Mouse (Mus musculus) myocyte (in vitro differentiated cells): ENCODE results near the gene Usp46. TPM values are rescaled to one million over a fixed set of nuclear protein-coding genes. Genes with fewer than 3 reads are reported as not detected.

Source experiments
- H3K27me3 ChIP-seq: one replicate; pipeline ENCODE4 v1.6.1; 2011; ENCODE audit not compliant: control insufficient read depth, insufficient read depth, insufficient read length
- H3K36me3 ChIP-seq: one replicate; pipeline ENCODE4 v1.6.1; 2011; ENCODE audit not compliant: control insufficient read depth, insufficient read depth
- H3K4me2 ChIP-seq: one replicate; pipeline ENCODE4 v1.6.1; 2011; ENCODE audit warnings: low read depth, control low read depth
- H3K4me3 ChIP-seq: one replicate; pipeline ENCODE4 v1.5.1; 2011; ENCODE audit warnings: mild to moderate bottlenecking, control low read depth, moderate library complexity
- H3K79me2 ChIP-seq: one replicate; pipeline ENCODE4 v1.6.1; 2011; ENCODE audit not compliant: control insufficient read depth, insufficient read depth
- H3ac ChIP-seq: one replicate; pipeline ENCODE4 v1.6.1; 2011; ENCODE audit not compliant: control insufficient read depth, insufficient read length
- CEBPB ChIP-seq: IDR thresholded peaks from 2 replicates; pipeline ENCODE4 v1.6.1; 2011; ENCODE audit warnings: mild to moderate bottlenecking, moderate library complexity; ENCODE audit not compliant: poor library complexity, insufficient read depth, severe bottlenecking
- E2F4 ChIP-seq: IDR thresholded peaks from one replicate; pipeline ENCODE4 v1.6.1; 2011; ENCODE audit warnings: mild to moderate bottlenecking, control low read depth, moderate library complexity; ENCODE audit not compliant: insufficient read depth
- MAX ChIP-seq: IDR thresholded peaks from one replicate; pipeline ENCODE4 v1.6.1; 2011; ENCODE audit warnings: low read depth, mild to moderate bottlenecking, control low read depth
- MYOD1 ChIP-seq, 3 experiments: IDR thresholded peaks; one replicate each; pipeline ENCODE4 v1.6.1; 2011; ENCODE audit warnings: control low read depth in 2 of 3, low read depth in 2 of 3, mild to moderate bottlenecking in 2 of 3, moderate library complexity in 1 of 3; ENCODE audit not compliant: insufficient read length in 2 of 3, control insufficient read depth in 1 of 3
- MYOG ChIP-seq, 3 experiments: IDR thresholded peaks; one replicate each; pipeline ENCODE4 v1.6.1; 2011; ENCODE audit warnings: control low read depth in 2 of 3, low read depth in 2 of 3, mild to moderate bottlenecking in 2 of 3; ENCODE audit not compliant: insufficient read length in 2 of 3, control insufficient read depth in 1 of 3, insufficient read depth in 1 of 3
- POLR2A ChIP-seq: IDR thresholded peaks from one replicate; pipeline ENCODE4 v1.6.1; 2011; ENCODE audit warnings: low read depth, mild to moderate bottlenecking, control low read depth, moderate library complexity; ENCODE audit not compliant: insufficient read length
- POLR2AphosphoS2 ChIP-seq: IDR thresholded peaks from one replicate; pipeline ENCODE4 v1.6.1; 2011; ENCODE audit warnings: low read depth, control low read depth; ENCODE audit not compliant: insufficient read length
- REST ChIP-seq: IDR thresholded peaks from one replicate; pipeline ENCODE4 v1.6.1; 2011; ENCODE audit warnings: mild to moderate bottlenecking, control low read depth, moderate library complexity; ENCODE audit not compliant: insufficient read depth, insufficient read length
- SRF ChIP-seq: IDR thresholded peaks from one replicate; pipeline ENCODE4 v1.6.1; 2011; ENCODE audit warnings: low read depth; ENCODE audit not compliant: control insufficient read depth, insufficient read length
- TCF12 ChIP-seq: IDR thresholded peaks from one replicate; pipeline ENCODE4 v1.6.1; 2011; ENCODE audit warnings: mild to moderate bottlenecking, control low read depth; ENCODE audit not compliant: poor library complexity, insufficient read depth, severe bottlenecking
- TCF3 ChIP-seq: IDR thresholded peaks from one replicate; pipeline ENCODE4 v1.6.1; 2011; ENCODE audit warnings: low read depth, control low read depth; ENCODE audit not compliant: insufficient read length
- USF1 ChIP-seq: IDR thresholded peaks from one replicate; pipeline ENCODE4 v1.6.1; 2011; ENCODE audit warnings: low read depth, mild to moderate bottlenecking, control low read depth, moderate library complexity
- polyA plus RNA-seq: library from polyadenylated mRNA; unstranded; fragments of >200 nt; fragmentation: generic; extraction: Trizol; gene quantifications from one replicate; pipeline ENCODE4 v1.2.1, GENCODE M21; 2012; ENCODE audit warnings: missing spikeins

Gene Usp46
- polyA plus RNA-seq, 1 experiment: 6.1 TPM

- peaks cover 7% of the 10 kb centered on the region for H3K36me3 ChIP-seq
- no peak for TF ChIP-seq E2F4
- TF ChIP-seq POLR2A: no peak
- TF ChIP-seq MYOG (IDR thresholded peaks at IDR 0.05; ENCODE audit: control insufficient read depth in 1 of 3, insufficient read depth in 1 of 3, insufficient read length in 2 of 3, low read depth in 2 of 3): no peak
- TF ChIP-seq POLR2AphosphoS2: no peak
- TF ChIP-seq MYOD1 (IDR thresholded peaks at IDR 0.05; ENCODE audit: control insufficient read depth in 1 of 3, insufficient read length in 2 of 3, low read depth in 2 of 3): no peak
- no peak for TF ChIP-seq USF1
- TF ChIP-seq REST: no peak
- no peak for TF ChIP-seq SRF
- no peak for TF ChIP-seq MAX
- TF ChIP-seq CEBPB: no peak
- no peak for TF ChIP-seq TCF3
Measured at GRCm38 (mm10) chr5:74005936-74006335, 62.3 kb downstream of the Usp46 start.

GRCm38 (mm10) chr5:74001743-74002142, 66.5 kb downstream of the Usp46 start:
- Histone ChIP-seq H3K27me3 (no peaks in the 10 kb centered on the region), H3ac (no peak overlapping the region), H3K36me3 (peaks cover 3% of the 10 kb centered on the region), H3K4me3 (no peak overlapping the region), H3K4me2 (no peak overlapping the region), H3K79me2 (no peaks in the 10 kb centered on the region)
- no peak for TF ChIP-seq SRF
- no peak for TF ChIP-seq MYOG (IDR thresholded peaks at IDR 0.05; ENCODE audit: control insufficient read depth in 1 of 3, insufficient read depth in 1 of 3, insufficient read length in 2 of 3, low read depth in 2 of 3)
- TF ChIP-seq TCF12: no peak
- no peak for TF ChIP-seq REST

More at GRCm38 (mm10) chr5:74005936-74006335, 62.3 kb downstream of the Usp46 start:
- Histone ChIP-seq H3K4me2 (no peak overlapping the region), H3K4me3 (no peak overlapping the region), H3ac (no peak overlapping the region), H3K27me3 (no peaks in the 10 kb centered on the region), H3K79me2 (no peaks in the 10 kb centered on the region)

GRCm38 (mm10) chr5:73998966-73999365, 69.3 kb downstream of the Usp46 start:
- no peaks in the 10 kb centered on the region for H3K79me2 ChIP-seq
- TF ChIP-seq E2F4 (no peak), MYOD1 (IDR thresholded peaks at IDR 0.05; ENCODE audit: control insufficient read depth in 1 of 3, insufficient read length in 2 of 3, low read depth in 2 of 3) (no peak), POLR2AphosphoS2 (no peak), TCF3 (no peak), MYOG (IDR thresholded peaks at IDR 0.05; ENCODE audit: control insufficient read depth in 1 of 3, insufficient read depth in 1 of 3, insufficient read length in 2 of 3, low read depth in 2 of 3) (no peak), TCF12 (no peak), SRF (no peak), MAX (no peak), POLR2A (no peak), USF1 (no peak), REST (no peak), CEBPB (no peak)
- no peaks in the 10 kb centered on the region for H3K27me3 ChIP-seq
- no peak overlapping the region for H3K4me3 ChIP-seq
- peaks cover 3% of the 10 kb centered on the region for H3K36me3 ChIP-seq
- H3K4me2 ChIP-seq: no peak overlapping the region
- no peak overlapping the region for H3ac ChIP-seq

GRCm38 (mm10) chr5:73994850-73995249, 73.4 kb downstream of the Usp46 start:
- no peaks in the 10 kb centered on the region for H3K27me3 ChIP-seq
- no peak overlapping the region for H3ac ChIP-seq
- no peaks in the 10 kb centered on the region for H3K79me2 ChIP-seq
- H3K4me2 ChIP-seq: no peak overlapping the region
- H3K36me3 ChIP-seq: peaks cover 2% of the 10 kb centered on the region
- no peak overlapping the region for H3K4me3 ChIP-seq
- no peak for TF ChIP-seq TCF12
- no peak for TF ChIP-seq CEBPB
- no peak for TF ChIP-seq SRF
- no peak for TF ChIP-seq POLR2AphosphoS2
- no peak for TF ChIP-seq TCF3
- no peak for TF ChIP-seq MAX
- TF ChIP-seq MYOG (IDR thresholded peaks at IDR 0.05; ENCODE audit: control insufficient read depth in 1 of 3, insufficient read depth in 1 of 3, insufficient read length in 2 of 3, low read depth in 2 of 3): no peak
- no peak for TF ChIP-seq REST
- no peak for TF ChIP-seq USF1
- no peak for TF ChIP-seq E2F4
- no peak for TF ChIP-seq MYOD1 (IDR thresholded peaks at IDR 0.05; ENCODE audit: control insufficient read depth in 1 of 3, insufficient read length in 2 of 3, low read depth in 2 of 3)
- TF ChIP-seq POLR2A: no peak

GRCm38 (mm10) chr5:73993538-73993937, 74.7 kb downstream of the Usp46 start:
- TF ChIP-seq TCF12 (no peak), MYOD1 (IDR thresholded peaks at IDR 0.05; ENCODE audit: control insufficient read depth in 1 of 3, insufficient read length in 2 of 3, low read depth in 2 of 3) (no peak), POLR2A (no peak), CEBPB (no peak), REST (no peak), POLR2AphosphoS2 (no peak), MAX (no peak), USF1 (no peak), MYOG (IDR thresholded peaks at IDR 0.05; ENCODE audit: control insufficient read depth in 1 of 3, insufficient read depth in 1 of 3, insufficient read length in 2 of 3, low read depth in 2 of 3) (no peak), SRF (no peak), E2F4 (no peak)
- Histone ChIP-seq H3K36me3 (no peaks in the 10 kb centered on the region), H3K79me2 (no peaks in the 10 kb centered on the region), H3K27me3 (no peaks in the 10 kb centered on the region), H3K4me3 (no peak overlapping the region), H3K4me2 (no peak overlapping the region), H3ac (no peak overlapping the region)
